Mouse (Mus musculus) ES-Bruce4 (cell line): ENCODE measurements around the gene Lamtor2.

Experiments
- CTCF ChIP-seq: IDR thresholded peaks from one replicate; pipeline ENCODE4 v1.8.1; 2011; ENCODE audit warnings: low read depth, low read length
- EP300 ChIP-seq: IDR thresholded peaks from 2 replicates; pipeline ENCODE4 v1.6.1; 2011; ENCODE audit warnings: low read depth, low read length; ENCODE audit not compliant: insufficient read depth
- POLR2A ChIP-seq: IDR thresholded peaks from one replicate; pipeline ENCODE4 v1.8.1; 2011; ENCODE audit warnings: low read length; ENCODE audit not compliant: insufficient read depth

GRCm38 (mm10) chr3:88548180-88548917, 4.5 kb downstream of the Lamtor2 start, which contains the start of gene Rab25:
- TF ChIP-seq CTCF = no peak
- TF ChIP-seq EP300 = peak; percentile 83
- no peak for TF ChIP-seq POLR2A
